Mouse (Mus musculus) Patski (cell line): ENCODE measurements at regions not wholly inside any gene's neighbourhood (a gene's known extent, or its start where the extent isn't known, plus 50 kb on each side); places are given as distances from the start of the nearest gene placed in this dataset.

Source experiments
- ATAC-seq: fragments of 100-300 bp; one replicate; pipeline ENCODE4 v1.8.0; 2021
- CTCF ChIA-PET: fragments of 350-600 bp; sonication (Branson Sonifier 250); formaldehyde crosslinking; loops from one replicate; lab custom pipeline; 2022; ENCODE audit warnings: inconsistent platforms; lab: Charles Lee
- POLR2A ChIA-PET: fragments of 350-600 bp; sonication (Branson Sonifier 250); formaldehyde crosslinking; loops from one replicate; lab custom pipeline; 2022; ENCODE audit warnings: antibody characterized with exemption, inconsistent platforms; lab: Charles Lee
- DNase-seq: peaks from one replicate; pipeline ENCODE4 v3.0.0-alpha.2; 2011; ENCODE audit warnings: low read depth, low spot score
- H3K27me3 ChIP-seq: fragments of 371-371 bp; one replicate; pipeline ENCODE4 v1.5.1; 2021
- CTCF ChIP-seq: fragments of 100-300 bp; IDR thresholded peaks from one replicate; pipeline ENCODE4 v1.5.1; 2021
- in situ Hi-C: fragments of 300-500 bp; cut with MboI; formaldehyde crosslinking; loops from 3 replicates; pipeline ENCODE4 v1.11.1; 2018; ENCODE audit warnings: low pct_unique_long_range_greater_than_20kb, mixed read lengths

DNA sequence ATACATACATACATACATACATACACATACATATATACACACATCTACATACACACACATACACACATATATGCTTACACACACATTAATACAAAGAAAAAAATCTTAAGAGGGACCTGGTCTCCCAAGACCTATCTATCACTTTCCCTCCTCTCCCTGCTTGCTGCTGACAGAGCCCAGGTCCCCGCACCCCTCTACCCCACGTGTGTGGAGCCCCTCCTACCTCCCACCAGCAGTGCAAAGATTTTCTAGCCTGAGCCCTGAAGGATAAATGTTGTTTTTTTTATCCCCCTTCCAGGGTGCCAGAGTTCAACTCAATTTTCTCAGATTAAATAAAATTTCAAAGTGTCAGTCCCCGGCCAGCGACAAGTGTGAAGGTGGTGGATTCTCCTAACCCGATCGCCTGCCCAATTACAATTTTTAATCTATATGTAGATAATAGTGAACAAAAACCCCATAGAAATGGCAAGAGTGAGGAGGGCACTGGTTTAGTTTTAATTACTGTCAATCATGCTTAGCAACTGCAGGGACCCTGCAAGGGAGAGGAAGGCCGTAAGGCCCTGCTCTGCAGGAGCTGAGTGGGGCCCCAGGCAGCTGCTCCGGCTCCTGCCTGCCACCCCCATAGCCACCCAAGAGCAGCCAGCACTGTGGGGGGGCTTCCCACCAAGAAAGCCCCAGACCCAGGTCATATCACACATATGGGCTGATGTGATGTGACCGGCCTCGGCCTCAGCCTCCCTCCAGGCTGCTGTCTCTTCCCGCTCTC lies 85.7 kb downstream of the Cryba4 start:
- ChIA-PET POLR2A (no interaction called here), CTCF (no interaction called here)
- DNase-seq (no peak), ATAC-seq (no peak)
- peaks cover 23% of the 10 kb centered on the region for H3K27me3 ChIP-seq
- no peak for TF ChIP-seq CTCF
- in situ Hi-C loops, result loop anchor here (25.0 kb wide), 1 partner anchor 479 kb away; no protein-coding TSS in a partner anchor

GRCm38 (mm10) chr5:112167790-112168189 lies 84.5 kb downstream of the Cryba4 start:
- no peak for TF ChIP-seq CTCF
- POLR2A ChIA-PET, result no interaction called here
- in situ Hi-C loops, result loop anchor here (25.0 kb wide), 1 partner anchor 480 kb away; no protein-coding TSS in a partner anchor
- CTCF ChIA-PET, result no interaction called here
- H3K27me3 ChIP-seq, result peaks cover 20% of the 10 kb centered on the region
- DNase-seq (no peak), ATAC-seq (no peak)

DNA sequence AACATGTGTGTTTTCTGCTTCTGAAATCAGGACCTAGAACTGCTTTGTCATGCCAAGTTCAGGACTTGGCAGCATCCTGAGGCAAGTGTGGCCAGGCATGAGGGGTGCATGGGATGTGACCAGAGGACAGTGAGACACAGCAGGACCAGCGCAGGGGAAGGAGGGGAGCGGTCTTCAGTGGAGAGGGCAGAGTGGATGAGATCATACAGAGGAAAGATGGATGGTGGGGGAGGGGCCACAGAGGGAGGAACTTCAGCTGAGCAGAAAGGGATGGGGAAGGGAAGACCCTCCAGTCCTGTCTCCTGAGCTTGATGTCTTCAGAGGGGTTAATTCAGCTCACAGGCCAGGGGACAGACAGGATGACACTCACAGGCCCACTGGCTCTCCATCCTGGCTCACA lies 81.0 kb downstream of the Cryba4 start:
- no peak for TF ChIP-seq CTCF
- peaks cover 21% of the 10 kb centered on the region for H3K27me3 ChIP-seq
- DNase-seq (no peak), ATAC-seq (no peak)
- ChIA-PET POLR2A (no interaction called here), CTCF (no interaction called here)
- in situ Hi-C loops, result loop anchor here (25.0 kb wide), 1 partner anchor 484 kb away; no protein-coding TSS in a partner anchor

- POLR2A ChIA-PET, result interaction anchor here (0.5 kb wide), 1 partner anchor 418 kb away, joined by 7 read pairs; no protein-coding TSS in a partner anchor
- in situ Hi-C loops, result no loop called here
Measured at GRCm38 (mm10) chr5:112179213-112180057, 72.9 kb downstream of the Cryba4 start.

GRCm38 (mm10) chr5:112182775-112183174 lies 69.5 kb downstream of the Cryba4 start:
- peak; percentile 71 for TF ChIP-seq CTCF
- in situ Hi-C loops, result no loop called here
- DNase-seq (no peak), ATAC-seq (no peak)
- ChIA-PET CTCF (interaction anchor here (0.8 to 2.3 kb wide), 7 partner anchors 13 to 804 kb away, joined by 3 to 8 read pairs (median 3); no protein-coding TSS in a partner anchor), POLR2A (interaction anchor here (0.6 kb wide), 1 partner anchor 407 kb away, joined by 3 read pairs; no protein-coding TSS in a partner anchor)
- H3K27me3 ChIP-seq, result peaks cover 24% of the 10 kb centered on the region

More at GRCm38 (mm10) chr5:112179213-112180057, 72.9 kb downstream of the Cryba4 start:
- CTCF ChIA-PET, result no interaction called here
- ATAC-seq (no peak), DNase-seq (no peak)
- H3K27me3 ChIP-seq, result peaks cover 21% of the 10 kb centered on the region
- no peak for TF ChIP-seq CTCF

GRCm38 (mm10) chr5:112195667-112196066 lies 56.7 kb downstream of the Cryba4 start:
- in situ Hi-C loops, result no loop called here
- H3K27me3 ChIP-seq, result no peaks in the 10 kb centered on the region
- TF ChIP-seq CTCF, result no peak
- DNase-seq (no peak), ATAC-seq (no peak)
- CTCF ChIA-PET, result interaction anchor here (1.5 kb wide), 1 partner anchor 12 kb away, joined by 7 read pairs; no protein-coding TSS in a partner anchor
- POLR2A ChIA-PET, result interaction anchor here (0.7 kb wide), 1 partner anchor 18 kb away, joined by 4 read pairs; no protein-coding TSS in a partner anchor
